Mouse (Mus musculus) hindbrain, embryonic 13.5 days (tissue): Measurements from ENCODE around the gene Opa3. TPM values are rescaled to one million over a fixed set of nuclear protein-coding genes. Genes with fewer than 3 reads are reported as not detected.

ENCODE experiments used
- ATAC-seq: fragments of 200-750 bp; cut with Nextera tagmentation; 2 replicates; pipeline ENCODE4 v1.8.0; 2017; ENCODE audit warnings: moderate TSS enrichment; ENCODE audit not compliant: low FRiP score
- H3K27ac ChIP-seq: fragments of 300-500 bp; sonication (generic); 2 replicates; pipeline ENCODE4 v1.5.1; 2015; ENCODE audit warnings: inconsistent platforms, mild to moderate bottlenecking, moderate library complexity
- H3K27me3 ChIP-seq: fragments of 300-500 bp; sonication (generic); 2 replicates; pipeline ENCODE4 v1.6.1; 2015; ENCODE audit warnings: mild to moderate bottlenecking, inconsistent platforms
- H3K36me3 ChIP-seq: fragments of 300-500 bp; sonication (generic); 2 replicates; pipeline ENCODE4 v1.6.1; 2015; ENCODE audit warnings: mild to moderate bottlenecking, inconsistent platforms
- H3K4me1 ChIP-seq: fragments of 300-500 bp; sonication (generic); replicated peaks from 2 replicates; pipeline ENCODE4 v1.6.1; 2015; ENCODE audit warnings: inconsistent platforms
- H3K4me2 ChIP-seq: fragments of 300-500 bp; sonication (generic); 2 replicates; pipeline ENCODE4 v1.6.1; 2015; ENCODE audit warnings: inconsistent platforms, mild to moderate bottlenecking, moderate library complexity
- H3K4me3 ChIP-seq: fragments of 300-500 bp; sonication (generic); 2 replicates; pipeline ENCODE4 v1.5.1; 2015; ENCODE audit warnings: mild to moderate bottlenecking, inconsistent platforms
- H3K9ac ChIP-seq: fragments of 300-500 bp; sonication (generic); 2 replicates; pipeline ENCODE4 v1.6.1; 2015; ENCODE audit warnings: mild to moderate bottlenecking, inconsistent platforms
- H3K9me3 ChIP-seq: fragments of 300-500 bp; sonication (generic); 2 replicates; pipeline ENCODE4 v1.6.1; 2016; ENCODE audit warnings: inconsistent platforms
- WGBS: fragments of 180-500 bp; shearing (Covaris S2); methylation state at CpG from one replicate; pipeline ENCODE4 v1.1.7; 2015; 5-methylcytosine and 5-hydroxymethylcytosine counted together
- polyA plus RNA-seq: library from polyadenylated mRNA; unstranded; fragments of >200 nt; fragmentation: Nextera tagmentation; extraction: Ambion mirVana; gene quantifications from 2 replicates; pipeline ENCODE4 v1.2.1, GENCODE M21; 2015

The Opa3 gene
- polyA plus RNA-seq, 1 experiment from 2014 or later = 37.1 TPM

DNA sequence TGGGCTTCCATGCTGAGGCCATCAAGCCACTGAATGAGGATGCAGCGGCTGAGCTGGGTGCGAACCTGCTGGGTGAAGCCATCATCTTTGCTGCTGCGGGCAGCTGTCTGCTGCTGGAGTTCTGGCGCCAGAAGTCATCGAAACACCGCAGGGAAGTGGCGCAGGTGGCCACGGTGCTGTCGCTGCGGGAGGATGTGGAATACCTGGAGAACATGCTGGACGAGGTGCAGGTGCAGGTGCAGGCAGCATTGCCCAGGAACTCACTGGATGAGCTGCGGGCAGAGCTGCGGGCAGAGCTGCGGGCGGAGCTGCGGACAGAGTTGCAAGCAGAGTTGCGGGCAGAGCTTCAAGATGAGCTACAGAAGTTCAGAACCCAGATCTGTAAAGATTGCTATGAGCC is 27.3 kb downstream of the Opa3 start:
- ATAC-seq = no peak
- 87% methylated on average over 17 of the region's 17 CpGs for WGBS
- H3K36me3 ChIP-seq = peaks cover 52% of the 10 kb centered on the region

DNA sequence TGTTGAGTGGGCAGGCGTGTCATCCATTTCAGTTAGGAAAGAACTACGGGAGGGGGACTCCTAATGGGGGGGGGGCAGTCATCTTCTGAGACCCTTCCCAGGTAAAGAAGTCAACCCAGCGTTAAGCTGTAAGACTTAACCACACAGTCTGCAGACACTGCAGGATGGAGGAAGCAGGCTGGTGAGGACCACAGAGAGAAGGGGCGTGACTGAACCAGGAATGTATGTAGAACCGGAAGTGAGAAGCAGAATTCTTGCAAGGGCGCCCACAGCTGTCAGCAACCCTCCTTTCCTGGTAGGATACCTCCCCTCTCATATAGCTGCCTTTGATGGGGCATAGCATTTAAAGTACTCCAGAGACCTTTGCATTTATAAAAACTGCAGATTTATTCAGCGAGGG is 28.4 kb downstream of the Opa3 start:
- 91% methylated on average over 7 of the region's 7 CpGs for WGBS
- Histone ChIP-seq H3K9me3 (no peaks in the 10 kb centered on the region), H3K4me2 (no peak overlapping the region), H3K4me1 (no peaks in the 10 kb centered on the region), H3K9ac (no peak overlapping the region), H3K27me3 (no peaks in the 10 kb centered on the region), H3K4me3 (no peak overlapping the region), H3K36me3 (peaks cover 62% of the 10 kb centered on the region), H3K27ac (no peak overlapping the region)
- ATAC-seq = no peak

More for the DNA sequence above, 27.3 kb downstream of the Opa3 start:
- Histone ChIP-seq H3K4me2 (no peak overlapping the region), H3K9ac (no peak overlapping the region), H3K9me3 (no peaks in the 10 kb centered on the region), H3K27ac (no peak overlapping the region), H3K27me3 (no peaks in the 10 kb centered on the region), H3K4me3 (no peak overlapping the region), H3K4me1 (no peaks in the 10 kb centered on the region)

DNA sequence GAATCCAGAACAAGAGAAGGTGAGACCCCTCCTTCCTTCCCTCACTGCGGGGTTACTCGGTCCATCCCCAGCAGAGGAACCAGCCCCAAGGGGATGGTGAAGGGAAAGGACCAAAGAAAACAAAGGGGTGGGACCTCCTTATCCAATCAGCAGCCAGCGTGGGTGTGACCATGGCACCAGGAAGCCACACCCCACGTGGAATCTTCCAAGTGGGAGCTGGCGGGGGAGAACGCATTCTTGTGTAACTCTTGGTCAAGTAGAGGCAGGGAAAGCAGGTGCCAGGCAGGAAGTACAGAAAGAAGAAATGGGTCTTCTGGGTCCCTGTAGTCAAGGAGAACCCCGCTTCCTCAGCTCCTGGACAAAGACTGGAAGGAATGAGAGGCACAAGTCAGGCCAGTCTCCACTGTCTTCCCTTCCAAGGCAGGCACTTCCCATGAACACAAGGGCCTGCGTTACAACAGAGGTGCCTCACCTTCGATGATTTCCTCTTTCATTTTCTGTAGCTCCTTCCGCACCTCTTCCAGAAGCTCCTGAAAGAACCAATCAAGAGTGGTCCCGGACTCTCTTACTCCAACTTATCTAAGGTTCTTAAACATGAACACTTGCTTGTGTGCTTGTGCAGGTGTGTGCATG is 29.4 kb downstream of the Opa3 start:
- H3K9me3 ChIP-seq = no peaks in the 10 kb centered on the region
- H3K9ac ChIP-seq = no peak overlapping the region
- no peak overlapping the region for H3K27ac ChIP-seq
- WGBS = 39% methylated on average over 11 of the region's 11 CpGs
- H3K36me3 ChIP-seq = peaks cover 72% of the 10 kb centered on the region
- no peak overlapping the region for H3K4me3 ChIP-seq
- H3K4me1 ChIP-seq = no peaks in the 10 kb centered on the region
- H3K4me2 ChIP-seq = no peak overlapping the region
- no peaks in the 10 kb centered on the region for H3K27me3 ChIP-seq
- ATAC-seq = peak; percentile 75

DNA sequence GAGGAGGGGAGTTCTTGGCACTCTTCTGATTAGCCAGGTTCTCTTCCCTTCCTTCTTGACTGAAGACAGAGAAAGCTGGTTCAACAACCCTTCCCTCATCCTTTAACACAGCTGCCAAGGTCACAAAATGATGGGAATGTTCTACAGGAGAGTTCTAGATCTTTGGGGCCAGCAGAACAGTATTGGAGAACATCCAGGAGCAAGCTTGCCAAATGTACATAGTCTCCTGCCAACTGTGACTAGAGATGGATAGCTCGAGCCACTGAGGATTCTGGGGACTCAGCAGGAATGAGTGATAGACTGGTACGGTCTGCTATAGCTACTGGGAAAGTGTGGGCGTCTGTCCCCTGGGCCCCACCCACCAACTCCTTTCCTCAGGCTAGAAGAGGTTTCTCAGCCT is 30.2 kb downstream of the Opa3 start:
- no peak overlapping the region for H3K9ac ChIP-seq
- WGBS = 83% methylated on average over 3 of the region's 3 CpGs
- H3K36me3 ChIP-seq = peaks cover 80% of the 10 kb centered on the region

DNA sequence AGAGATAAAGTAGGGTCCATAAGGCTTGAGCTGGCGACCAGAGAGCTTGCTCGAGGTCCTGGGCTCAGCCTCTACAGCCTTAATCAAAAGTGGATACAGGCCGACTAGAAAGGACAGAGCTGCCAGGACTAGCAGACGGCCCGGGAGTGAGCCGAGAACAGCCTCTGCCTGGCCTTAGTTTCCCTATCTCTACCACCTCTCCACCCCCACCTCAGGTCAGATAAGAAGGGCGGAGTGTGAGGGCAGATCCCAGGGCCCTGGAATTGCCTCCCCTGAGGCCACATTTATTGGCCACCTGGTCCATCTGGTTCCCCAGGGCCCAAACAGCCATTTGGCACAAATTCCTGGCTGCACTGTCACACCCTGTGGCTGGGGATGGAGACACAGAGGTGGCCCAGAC is 37.0 kb downstream of the Opa3 start:
- Histone ChIP-seq H3K4me3 (no peak overlapping the region), H3K27me3 (no peaks in the 10 kb centered on the region), H3K4me2 (no peak overlapping the region), H3K4me1 (peaks cover 29% of the 10 kb centered on the region), H3K27ac (no peak overlapping the region), H3K9ac (no peak overlapping the region), H3K9me3 (no peaks in the 10 kb centered on the region), H3K36me3 (peaks cover 46% of the 10 kb centered on the region)
- 84% methylated on average over 7 of the region's 7 CpGs for WGBS
- no peak for ATAC-seq

More for the DNA sequence above, 30.2 kb downstream of the Opa3 start:
- Histone ChIP-seq H3K4me2 (no peak overlapping the region), H3K9me3 (no peaks in the 10 kb centered on the region), H3K27ac (no peak overlapping the region), H3K27me3 (no peaks in the 10 kb centered on the region), H3K4me3 (no peak overlapping the region), H3K4me1 (no peaks in the 10 kb centered on the region)
- ATAC-seq = no peak

DNA sequence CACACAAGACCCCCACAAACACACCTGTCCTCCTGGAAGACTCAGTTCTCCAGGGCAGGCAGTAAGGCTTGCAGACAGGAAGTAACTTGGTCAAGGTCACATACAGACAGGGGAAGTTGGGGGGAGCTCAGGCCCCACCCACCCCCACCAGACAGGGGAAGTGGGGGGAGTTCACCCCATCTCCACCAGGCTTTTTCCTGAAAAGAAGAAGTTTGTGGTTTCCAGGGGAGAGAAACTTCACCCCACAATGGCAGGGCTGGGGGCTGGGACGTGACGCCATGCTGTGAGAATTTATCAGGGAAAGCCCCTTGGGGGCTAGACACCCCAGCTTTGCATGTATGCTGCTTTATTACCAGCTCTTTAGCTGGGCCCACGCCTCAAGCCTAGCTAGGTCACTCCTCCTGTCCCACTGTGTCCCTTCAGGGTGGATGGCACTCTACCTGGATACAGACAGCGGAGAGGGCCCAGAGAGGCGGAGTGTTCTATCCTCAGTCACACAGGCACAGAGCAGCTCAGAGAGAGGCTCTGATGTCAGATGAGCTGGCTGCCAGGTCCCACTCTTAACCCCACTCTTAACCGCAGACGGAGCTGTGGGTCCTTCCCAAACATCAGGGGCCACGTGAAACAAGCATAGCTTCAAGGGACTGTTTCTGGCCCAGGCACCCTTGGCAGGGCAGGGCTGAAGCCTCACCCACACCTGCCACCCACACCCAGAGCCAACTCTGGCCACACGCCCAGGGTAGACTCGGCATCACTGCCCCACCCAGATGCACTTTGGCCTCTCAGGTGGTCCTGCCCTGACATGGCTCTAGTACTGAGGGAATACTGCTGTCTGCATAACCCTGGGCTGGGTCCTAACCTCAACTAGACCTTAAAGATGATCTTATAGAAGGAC is 38.0 kb downstream of the Opa3 start:
- H3K9me3 ChIP-seq = no peaks in the 10 kb centered on the region
- H3K9ac ChIP-seq = no peak overlapping the region
- peak; percentile 22; the same call in 1 of the 2 replicates for ATAC-seq
- peaks cover 39% of the 10 kb centered on the region for H3K4me1 ChIP-seq
- H3K4me2 ChIP-seq = no peak overlapping the region
- 82% methylated on average over 10 of the region's 10 CpGs for WGBS
- H3K36me3 ChIP-seq = peaks cover 35% of the 10 kb centered on the region
- no peaks in the 10 kb centered on the region for H3K27me3 ChIP-seq
- no peak overlapping the region for H3K27ac ChIP-seq
- H3K4me3 ChIP-seq = no peak overlapping the region

DNA sequence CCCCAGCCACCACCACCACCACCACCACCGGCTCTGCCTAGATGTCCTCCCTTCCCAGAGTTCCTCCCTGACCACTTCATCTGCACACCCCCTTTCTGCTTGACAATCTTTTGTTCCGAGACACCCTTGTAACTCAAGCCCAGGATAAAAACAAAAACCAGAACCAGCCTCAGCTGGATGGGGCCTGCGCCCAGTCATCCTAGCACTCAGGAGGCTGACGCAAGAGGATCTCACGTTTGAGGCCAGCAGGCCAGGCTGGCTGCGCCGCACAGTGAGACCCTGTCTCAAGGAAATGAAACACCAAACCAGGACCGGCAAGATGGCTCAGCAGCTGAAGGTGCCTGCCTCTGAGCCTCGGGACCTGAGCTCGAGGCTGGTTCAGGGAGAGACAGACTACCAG is 38.9 kb downstream of the Opa3 start:
- WGBS = 78% methylated on average over 10 of the region's 10 CpGs
- Histone ChIP-seq H3K27me3 (no peaks in the 10 kb centered on the region), H3K4me3 (no peak overlapping the region), H3K36me3 (peaks cover 28% of the 10 kb centered on the region), H3K4me2 (no peak overlapping the region), H3K9me3 (no peaks in the 10 kb centered on the region), H3K9ac (no peak overlapping the region), H3K4me1 (peaks cover 39% of the 10 kb centered on the region), H3K27ac (no peak overlapping the region)
- no peak for ATAC-seq

DNA sequence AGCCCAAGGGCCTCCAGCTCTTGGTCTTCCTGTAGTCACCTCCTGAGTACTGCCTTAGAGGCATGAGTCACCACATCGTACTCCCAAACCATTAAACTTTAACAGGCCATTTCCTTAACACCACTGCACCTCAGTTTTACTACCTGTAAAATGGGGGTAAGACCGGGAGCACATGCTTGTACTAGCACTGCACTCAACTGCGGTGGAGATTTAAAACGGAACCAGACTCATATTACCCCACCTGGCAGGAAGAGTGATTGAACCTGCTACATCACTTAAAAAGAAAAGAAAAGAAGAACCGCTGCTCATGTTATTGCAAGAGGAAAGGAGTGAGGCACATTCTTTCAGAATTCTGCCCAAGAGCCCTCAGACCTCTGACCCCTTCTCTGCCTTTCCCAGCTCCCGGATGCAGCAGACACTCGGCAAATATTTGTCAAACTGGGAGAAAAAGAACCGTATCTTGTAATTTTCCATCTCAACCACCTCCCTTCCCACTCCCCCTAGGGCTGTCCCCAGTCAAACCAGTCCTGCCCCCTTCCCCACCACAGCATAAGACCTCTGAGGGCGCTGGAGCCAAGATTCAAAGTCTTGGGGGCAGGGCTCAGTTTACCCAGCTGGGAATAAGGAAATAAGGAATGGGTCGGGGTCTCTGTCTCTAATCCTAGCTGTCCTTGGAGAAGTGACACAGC is 41.0 kb downstream of the Opa3 start:
- Histone ChIP-seq H3K9ac (peak overlapping the region; percentile 95), H3K27ac (peak overlapping the region; percentile 86; the same call in 1 of the 2 replicates), H3K36me3 (peaks cover 8% of the 10 kb centered on the region), H3K4me3 (peak overlapping the region; percentile 96), H3K9me3 (no peaks in the 10 kb centered on the region), H3K27me3 (0 out of 2 replicates have a peak, but pooled peaks cover 2% of the 10 kb centered on the region), H3K4me1 (peaks cover 44% of the 10 kb centered on the region), H3K4me2 (peak overlapping the region; percentile 97)
- 60% methylated on average over 10 of the region's 10 CpGs for WGBS
- no peak for ATAC-seq

DNA sequence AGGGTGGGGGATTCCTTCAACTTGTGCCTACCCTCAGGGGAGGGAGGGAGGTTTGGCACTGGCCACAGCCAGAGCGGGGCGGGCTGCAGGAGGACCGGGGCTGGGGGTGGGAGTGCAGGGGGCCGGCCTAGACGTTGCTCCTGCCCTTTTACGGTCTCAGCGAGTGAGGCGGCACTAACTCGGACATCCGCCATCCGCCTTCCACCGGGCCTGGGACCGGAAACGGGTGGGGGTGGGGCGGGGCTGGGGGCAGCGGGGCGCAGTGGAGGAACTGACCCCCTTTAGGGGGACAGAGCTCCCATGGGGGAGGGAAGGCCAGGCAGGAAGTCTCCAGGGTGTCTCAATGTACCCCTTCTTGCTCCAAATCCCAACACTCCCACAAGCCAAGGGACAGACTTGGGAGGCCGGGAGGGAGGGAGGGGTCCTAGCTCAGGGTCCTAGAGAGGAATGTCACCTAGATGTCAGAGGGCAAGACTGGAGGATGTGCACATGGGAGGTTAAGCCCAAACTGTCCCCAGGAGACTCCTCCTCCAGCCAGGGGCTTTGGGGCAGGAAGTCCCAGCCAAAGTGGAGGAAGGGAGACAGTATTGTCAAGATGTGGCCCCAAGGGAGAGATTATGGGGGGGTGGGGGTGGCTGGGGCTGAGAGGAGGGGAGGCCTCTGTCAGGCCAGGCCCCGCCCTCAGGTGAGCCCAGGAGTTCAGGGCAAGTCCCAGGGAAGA is 41.7 kb downstream of the Opa3 start:
- peak overlapping the region; percentile 96 for H3K4me3 ChIP-seq
- H3K4me1 ChIP-seq = peaks cover 44% of the 10 kb centered on the region
- H3K27me3 ChIP-seq = 0 out of 2 replicates have a peak, but pooled peaks cover 9% of the 10 kb centered on the region
- H3K36me3 ChIP-seq = peaks cover under 1% of the 10 kb centered on the region; the same call in 1 of the 2 replicates
- H3K9me3 ChIP-seq = no peaks in the 10 kb centered on the region
- no peak for ATAC-seq
- 0% methylated on average over 19 of the region's 19 CpGs for WGBS
- peak overlapping the region; percentile 86 for H3K27ac ChIP-seq
- H3K9ac ChIP-seq = peak overlapping the region; percentile 95
- peak overlapping the region; percentile 97 for H3K4me2 ChIP-seq

DNA sequence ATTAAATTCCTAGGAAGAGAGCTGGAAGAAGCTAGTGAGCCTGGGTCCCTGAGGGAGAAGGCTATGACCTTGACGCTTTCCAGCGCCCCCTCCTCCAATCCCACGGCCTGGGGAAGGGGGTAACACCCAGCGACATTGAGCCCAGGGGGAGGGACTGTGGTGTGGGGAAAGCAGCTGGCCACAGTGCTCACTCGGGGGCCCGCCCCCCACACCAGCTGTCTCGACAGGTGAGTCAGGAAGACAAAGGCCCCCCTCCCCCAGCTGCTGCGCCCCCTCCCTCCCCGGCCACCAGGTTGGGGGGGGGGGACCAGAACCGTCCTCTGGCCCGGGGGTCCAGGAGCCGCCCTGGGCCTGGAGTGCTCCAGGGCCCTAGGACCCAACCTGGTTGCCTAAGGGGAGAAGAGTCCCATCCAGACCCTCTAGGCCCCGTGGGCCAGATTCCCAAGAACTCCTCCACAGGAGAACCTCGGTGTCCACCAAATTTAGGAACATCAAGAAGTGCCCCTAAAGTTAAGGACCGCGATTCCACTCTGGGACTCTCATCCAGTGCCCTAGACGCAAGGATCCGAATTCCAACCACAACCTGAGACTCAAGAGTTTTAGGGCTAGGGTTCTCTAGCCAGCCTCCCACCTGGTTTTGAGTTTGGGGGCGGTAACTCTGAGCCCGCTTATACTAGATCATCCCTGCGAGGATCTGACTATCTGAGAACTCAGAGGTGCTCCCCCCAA is 42.5 kb downstream of the Opa3 start:
- peak overlapping the region; percentile 95 for H3K9ac ChIP-seq
- peaks cover 38% of the 10 kb centered on the region for H3K4me1 ChIP-seq
- no peaks in the 10 kb centered on the region for H3K9me3 ChIP-seq
- H3K27me3 ChIP-seq = peaks cover 17% of the 10 kb centered on the region; the same call in 1 of the 2 replicates
- H3K4me2 ChIP-seq = peak overlapping the region; percentile 97
- peak overlapping the region; percentile 86 for H3K27ac ChIP-seq
- WGBS = under 1% methylated on average over 21 of the region's 21 CpGs
- no peak for ATAC-seq
- no peaks in the 10 kb centered on the region for H3K36me3 ChIP-seq
- H3K4me3 ChIP-seq = peak overlapping the region; percentile 96
